Mouse (Mus musculus): ENCODE results near the gene Tuba3a.

Gene Tuba3a

GRCm38 (mm10) chr6:125265239-125265638 lies 20.6 kb downstream of the Tuba3a start:
- DNase-seq (ENCODE audit: low spot score), result no peak

DNA sequence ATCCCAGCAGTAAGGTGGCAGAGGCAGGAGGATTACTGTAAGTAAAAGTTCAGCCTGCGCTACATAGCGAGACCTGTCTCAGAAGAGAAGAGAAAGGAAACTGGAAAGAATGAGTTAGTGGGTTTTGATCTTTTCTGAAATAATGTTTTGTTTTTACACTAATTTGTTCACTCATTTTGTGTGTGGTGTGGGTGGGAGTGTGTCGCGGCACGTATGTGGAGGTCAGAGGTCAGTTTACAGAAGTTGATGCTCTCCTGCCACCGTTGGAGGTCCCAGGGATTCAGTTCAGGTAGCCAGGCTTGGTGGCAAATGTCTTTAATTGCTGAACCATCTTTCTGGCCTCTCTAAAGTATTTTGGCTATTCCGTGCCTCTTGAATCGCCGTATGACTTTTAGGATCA lies 21.6 kb downstream of the Tuba3a start:
- DNase-seq (ENCODE audit: low spot score), result no peak

GRCm38 (mm10) chr6:125260006-125260555 lies 25.8 kb downstream of the Tuba3a start:
- DNase-seq (ENCODE audit: low spot score), result no peak

DNA sequence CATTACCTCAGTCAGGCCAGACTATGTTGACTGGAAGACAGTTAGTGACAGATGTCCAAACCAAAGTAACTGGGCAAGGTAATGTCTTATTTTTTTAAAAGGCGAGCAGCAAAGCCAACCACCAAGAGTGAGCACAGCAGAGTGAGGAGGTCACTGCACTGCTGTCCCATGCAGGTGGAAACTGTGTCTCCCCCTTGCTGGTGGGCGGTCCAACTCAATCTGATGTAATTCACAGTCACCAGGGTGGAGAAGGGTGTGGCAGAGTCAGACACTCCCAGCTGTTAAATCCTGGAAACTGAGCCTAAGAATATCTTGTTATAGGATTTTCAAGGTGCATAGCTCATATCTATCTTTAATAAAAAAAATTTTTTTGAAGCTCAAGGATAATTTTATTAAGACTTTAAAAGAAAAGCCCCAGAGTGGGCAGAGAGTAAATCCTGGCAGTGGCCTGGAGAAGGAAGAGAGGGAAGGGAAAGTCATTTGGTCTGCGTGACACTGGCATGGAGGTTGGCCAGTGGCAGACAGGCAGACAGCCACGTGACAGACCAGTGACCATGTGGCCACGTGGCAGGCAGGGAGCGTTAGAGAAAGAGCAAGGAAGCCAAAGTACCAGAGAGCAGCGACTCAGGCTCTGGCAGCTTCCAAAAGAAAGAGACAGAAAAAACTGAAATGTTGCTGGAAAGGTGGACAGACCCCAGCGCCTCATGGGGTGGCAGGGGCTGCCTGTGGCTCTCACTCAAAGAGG lies 29.4 kb downstream of the Tuba3a start:
- DNase-seq (ENCODE audit: low spot score), result no peak

DNA sequence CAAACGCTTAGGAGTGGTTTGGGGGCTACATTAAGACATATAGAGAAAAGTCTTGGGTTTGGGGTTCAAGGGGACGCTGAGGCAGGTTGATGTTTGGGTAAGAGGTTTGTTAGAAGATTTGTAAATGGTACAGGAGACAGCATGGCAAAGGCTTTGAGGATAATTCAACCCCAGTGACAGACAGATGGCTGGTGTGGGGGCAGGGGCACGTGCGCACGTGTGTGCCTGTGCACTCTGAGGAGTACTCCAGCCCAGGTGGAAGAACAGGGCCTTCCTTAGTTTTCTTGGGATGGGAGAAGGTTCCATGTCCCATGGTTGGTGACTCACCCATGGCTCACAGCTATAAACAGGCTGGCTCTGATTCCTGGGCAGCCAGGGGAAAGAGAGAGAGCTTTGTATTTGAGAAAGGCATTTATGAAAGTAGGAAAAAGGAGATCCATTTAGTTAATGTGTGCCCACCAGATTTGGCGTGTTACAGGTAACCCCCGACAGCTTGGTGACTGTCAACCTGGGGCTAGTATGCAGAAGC lies 30.3 kb downstream of the Tuba3a start:
- no peak for DNase-seq (ENCODE audit: low spot score)

DNA sequence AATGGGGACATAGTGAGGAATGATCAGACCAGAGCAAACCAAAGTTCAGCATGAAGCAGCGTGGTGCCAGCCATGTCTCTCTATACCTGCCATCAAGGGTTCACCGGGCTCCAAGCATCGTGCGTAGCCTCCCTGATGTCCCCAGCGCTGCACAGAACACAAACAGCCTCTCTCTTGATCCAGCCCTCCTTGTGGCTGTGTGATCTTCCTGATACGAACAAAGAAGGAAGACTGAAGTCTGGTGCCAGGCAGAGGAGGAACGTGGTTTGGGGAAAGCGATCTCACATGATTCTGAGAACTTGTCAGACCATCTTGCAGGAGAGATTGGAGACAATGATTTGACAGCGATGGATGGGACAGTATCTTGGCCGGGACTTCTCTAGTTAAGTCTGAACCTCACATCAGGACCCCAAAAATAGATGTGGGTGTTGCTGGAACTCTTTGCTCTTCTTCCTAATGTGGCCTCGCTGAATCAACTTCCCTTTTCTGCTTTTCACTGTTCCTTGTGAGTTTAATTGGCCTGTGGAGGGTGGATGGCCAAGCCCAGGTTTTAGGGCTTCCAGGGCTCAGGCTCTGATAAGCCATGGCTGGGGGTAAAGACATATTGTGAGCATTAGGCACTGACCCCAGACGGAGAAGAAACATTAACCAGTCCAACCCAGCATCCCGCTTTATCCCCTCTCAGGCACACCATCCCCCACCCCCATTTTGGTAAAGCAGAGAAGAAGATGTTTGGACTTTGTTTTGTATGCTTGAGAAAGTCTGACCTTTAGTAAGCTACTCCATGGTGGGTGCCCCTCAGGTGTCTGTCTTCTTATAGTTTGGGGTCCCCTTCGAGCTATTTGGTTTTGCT lies 31.8 kb downstream of the Tuba3a start:
- no peak for DNase-seq (ENCODE audit: low spot score)

DNA sequence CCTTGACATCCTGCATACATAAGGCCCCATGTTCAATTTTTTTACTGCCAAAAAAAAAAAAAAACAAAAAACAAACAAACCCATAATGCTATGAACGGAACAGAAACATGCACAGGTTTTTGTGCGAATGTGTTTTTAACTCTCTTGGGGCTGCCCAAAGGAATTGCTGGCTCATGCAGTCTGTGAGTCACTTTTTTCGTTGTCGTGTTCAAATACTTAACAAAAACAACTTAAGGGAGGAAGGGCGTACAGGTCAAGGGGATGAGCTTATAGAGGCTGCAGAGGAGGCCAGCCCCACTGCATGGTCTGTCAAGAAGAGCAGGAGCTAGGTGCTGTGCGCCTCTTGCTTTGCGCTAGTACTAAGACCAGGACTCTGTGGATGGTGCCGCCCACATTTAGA lies 33.1 kb downstream of the Tuba3a start:
- DNase-seq (ENCODE audit: low spot score), result no peak

GRCm38 (mm10) chr6:125252285-125252684 lies 33.6 kb downstream of the Tuba3a start:
- no peak for DNase-seq (ENCODE audit: low spot score)

- no peak for DNase-seq (ENCODE audit: low spot score)
Measured at GRCm38 (mm10) chr6:125244551-125244950, 41.3 kb downstream of the Tuba3a start.

DNA sequence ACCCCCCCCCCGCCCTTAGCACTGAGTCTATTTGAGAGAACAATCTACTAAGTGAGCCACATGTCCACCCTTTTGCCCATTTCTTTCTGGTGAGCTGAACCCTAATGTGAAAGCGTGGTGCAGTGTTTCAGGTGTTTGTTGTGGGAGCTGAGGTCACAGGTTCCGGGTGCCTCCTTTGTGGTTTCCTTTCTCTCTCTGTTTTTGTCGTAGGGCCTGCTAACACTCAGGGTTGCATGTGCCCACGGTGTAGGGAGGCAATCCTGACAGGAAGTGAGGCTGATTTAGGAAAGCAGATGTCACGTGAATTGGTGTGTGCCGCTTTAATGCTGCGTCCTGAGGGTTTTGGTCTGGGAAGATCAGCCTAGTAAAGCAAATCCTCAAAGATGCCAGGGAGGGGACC lies 44.3 kb downstream of the Tuba3a start:
- no peak for DNase-seq (ENCODE audit: low spot score)

DNA sequence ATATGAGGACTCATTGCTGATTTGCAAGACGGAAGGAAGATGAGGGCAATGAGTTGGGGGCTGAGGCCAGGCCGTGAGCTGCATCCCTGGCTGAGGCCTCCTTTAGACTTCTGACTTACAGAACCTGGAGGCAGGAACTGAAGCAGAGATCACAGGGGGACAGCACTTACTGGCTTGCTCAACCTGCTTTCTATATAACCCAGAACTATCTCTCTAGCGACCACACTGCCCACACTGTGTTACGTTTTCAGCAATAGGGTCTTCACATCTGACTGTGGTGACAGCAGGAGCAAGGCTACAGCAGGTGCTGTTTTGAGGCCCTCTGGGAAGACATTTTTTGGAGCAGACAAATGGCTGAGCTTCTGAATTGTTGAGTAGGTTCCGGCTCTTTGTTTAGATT lies 45.2 kb downstream of the Tuba3a start:
- DNase-seq (ENCODE audit: low spot score), result no peak

DNA sequence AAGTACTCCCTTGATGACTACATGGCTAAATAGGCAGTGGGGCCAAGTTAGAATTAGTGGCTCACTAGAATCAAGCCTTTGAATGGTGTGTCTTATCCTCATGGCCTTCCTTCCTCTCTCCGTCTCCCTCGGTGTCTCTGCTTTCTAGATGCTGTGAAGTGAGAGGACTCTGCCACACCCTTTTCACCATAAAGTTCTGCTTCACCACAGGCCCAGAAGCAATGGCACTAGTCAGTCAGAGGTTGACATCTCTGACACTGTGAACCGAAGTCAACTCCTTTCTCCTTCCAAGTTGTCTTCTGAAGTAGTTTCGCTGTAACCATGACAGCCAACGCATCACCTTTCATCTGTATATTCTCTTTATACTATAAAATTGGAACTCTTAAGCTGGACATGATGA lies 46.3 kb downstream of the Tuba3a start:
- no peak for DNase-seq (ENCODE audit: low spot score)

DNA sequence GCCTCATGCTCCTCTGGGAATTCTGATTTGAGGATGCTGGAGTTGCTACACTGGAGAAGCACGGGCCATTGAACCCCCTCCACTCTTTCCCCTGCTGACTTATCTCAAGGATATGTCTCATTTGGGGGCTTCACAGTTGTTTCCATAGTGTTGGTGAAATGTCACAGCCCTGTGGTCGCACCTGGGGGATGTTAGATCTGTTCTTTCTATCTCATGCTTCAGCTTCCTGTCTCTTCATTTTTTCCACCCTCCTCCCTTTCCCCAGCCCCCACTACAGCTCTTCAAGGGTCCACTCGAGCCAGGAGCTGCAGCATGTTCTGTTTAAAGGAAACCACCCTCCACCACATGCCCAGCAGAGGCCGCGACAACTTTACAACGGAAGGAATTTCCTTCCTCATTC lies 47.4 kb downstream of the Tuba3a start:
- no peak for DNase-seq (ENCODE audit: low spot score)

- no peak for DNase-seq (ENCODE audit: low spot score)
Measured at GRCm38 (mm10) chr6:125237421-125237820, 48.4 kb downstream of the Tuba3a start.

DNA sequence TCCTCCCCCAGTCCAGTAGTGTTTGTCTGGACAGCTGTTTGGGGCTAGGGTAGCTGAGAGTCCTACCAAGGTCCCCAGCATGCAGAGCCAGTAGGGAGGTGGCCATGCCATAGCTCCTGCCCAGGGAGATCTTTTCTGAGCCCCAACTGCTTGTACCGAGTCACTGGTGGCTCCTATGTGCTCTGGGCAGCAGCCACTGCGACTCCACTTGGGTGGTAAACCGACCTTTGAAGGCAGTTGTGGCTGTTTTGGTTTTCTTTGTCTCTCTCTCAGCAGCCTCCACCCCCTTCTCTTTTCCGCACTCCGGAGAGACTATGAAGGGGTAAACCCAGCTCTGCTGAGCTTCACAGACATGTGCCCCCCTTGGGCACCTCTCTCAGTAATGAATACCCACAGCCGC lies 49.1 kb downstream of the Tuba3a start, which contains the start of gene Cd27:
TSS of gene Cd27 (minus strand) at position 229 of the 400 bp plus-strand sequence.
- no peak for DNase-seq (ENCODE audit: low spot score)

- DNase-seq (ENCODE audit: low spot score), result no peak
Measured at GRCm38 (mm10) chr6:125236341-125236740, 49.5 kb downstream of the Tuba3a start.

DNA sequence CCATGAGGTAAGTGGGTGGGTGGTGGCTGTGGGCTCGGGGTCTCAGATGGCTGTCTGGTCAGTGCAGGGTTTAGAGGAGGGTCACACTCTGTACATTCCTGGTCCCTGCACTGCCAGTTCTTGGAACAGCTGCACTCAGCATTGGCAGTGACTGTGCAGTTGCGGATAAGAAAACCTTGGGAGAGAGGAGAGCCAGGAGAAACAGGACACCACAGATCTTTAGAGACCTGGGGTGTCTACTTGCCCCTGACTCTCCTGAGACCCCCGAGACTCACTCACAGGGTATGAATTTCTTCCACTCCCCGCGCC lies 51.4 kb downstream of the Tuba3a start:
- no peak for DNase-seq (ENCODE audit: low spot score)

GRCm38 (mm10) chr6:125233816-125234519 lies 51.9 kb downstream of the Tuba3a start:
- DNase-seq (ENCODE audit: low spot score), result no peak

DNA sequence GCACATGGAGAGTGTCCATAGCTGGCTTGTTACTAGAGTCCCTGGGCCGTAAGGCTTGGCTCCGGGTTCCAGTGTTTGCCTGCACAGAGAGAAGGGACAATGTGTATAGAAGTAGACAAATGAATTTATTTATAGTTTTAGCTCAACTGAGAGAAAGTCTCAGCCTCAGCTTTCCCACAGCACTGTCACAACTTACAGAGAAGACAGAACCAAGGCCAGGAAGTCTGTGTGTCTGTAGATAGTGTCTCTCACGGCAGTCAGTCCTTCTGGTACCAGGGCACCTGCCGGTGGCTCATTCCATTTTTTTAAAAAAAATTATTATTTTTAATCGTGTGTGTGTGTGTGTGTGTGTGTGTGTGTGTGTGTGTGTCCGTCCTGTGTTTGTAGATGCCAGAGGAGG lies 53.3 kb downstream of the Tuba3a start:
- no peak for DNase-seq (ENCODE audit: low spot score)

DNA sequence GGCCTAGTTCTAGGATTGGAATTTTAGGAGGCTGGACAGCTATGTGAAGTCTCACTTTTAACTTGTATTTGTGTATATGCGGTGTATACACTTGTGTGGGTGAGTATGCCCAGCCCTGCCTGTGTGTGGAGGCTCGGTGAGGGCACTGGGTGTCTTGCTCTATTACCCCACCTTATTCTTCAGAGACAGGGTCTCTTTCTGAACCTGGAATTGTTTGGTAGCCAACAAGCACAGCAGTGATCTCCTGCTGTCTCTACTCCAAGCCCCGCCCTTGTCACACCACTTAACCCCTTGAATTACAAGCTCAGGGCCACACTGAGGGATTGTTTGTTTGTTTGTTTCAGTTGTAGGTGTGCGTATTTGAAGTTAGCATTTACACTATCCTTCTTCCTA lies 53.8 kb downstream of the Tuba3a start:
- DNase-seq (ENCODE audit: low spot score), result no peak

- DNase-seq (ENCODE audit: low spot score), result peak; percentile 74
Measured at GRCm38 (mm10) chr6:125231117-125232044, 54.5 kb downstream of the Tuba3a start, which contains the start of gene Tapbpl. TSS of gene Tapbpl (minus strand) at chr6:125231860.

Data from embryo, embryonic 10 days (tissue).